Mouse (Mus musculus): ENCODE data around the gene Map6. TPM values are rescaled to one million over a fixed set of nuclear protein-coding genes. Genes with fewer than 3 reads are reported as not detected.

Map6 gene
- polyA plus RNA-seq, 1 experiment from 2014 or later = 2.1 TPM

DNA sequence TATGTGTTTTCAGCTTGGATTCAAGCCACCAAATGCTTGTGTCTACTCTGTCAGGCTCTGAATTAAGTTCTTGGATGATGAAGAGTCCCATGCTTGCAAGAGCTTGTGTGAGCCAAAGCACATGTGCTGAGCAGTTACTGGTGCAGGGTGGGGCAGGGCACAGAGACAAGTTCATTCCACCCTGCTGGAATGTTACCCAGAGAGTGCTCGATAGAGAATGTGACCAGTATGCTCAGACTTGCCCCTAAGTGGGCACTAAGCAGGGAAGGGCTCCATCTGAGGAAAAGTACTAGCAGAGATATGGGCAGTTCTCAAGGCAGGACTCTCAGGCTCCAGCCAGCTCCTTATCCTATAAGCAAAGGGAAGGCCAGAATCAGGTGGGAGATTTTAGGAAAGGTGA, 9.4 kb downstream of the Map6 start:
- no peak for ATAC-seq (ENCODE audit: insufficient number of reproducible peaks, insufficient read depth, low FRiP score, low read depth)
- H3K27me3 ChIP-seq (ENCODE audit: control insufficient read depth, insufficient read depth, low read length) = no peaks in the 10 kb centered on the region
- no peak overlapping the region for H3K4me2 ChIP-seq (ENCODE audit: low read length)
- no peaks in the 10 kb centered on the region for H3K36me3 ChIP-seq (ENCODE audit: control insufficient read depth, insufficient read depth, low read length)
- H3K4me3 ChIP-seq (ENCODE audit: control insufficient read depth in 1 of 2, insufficient read depth in 1 of 2, low read depth in 1 of 2, low read length in 2 of 2) = no peak overlapping the region
- no peak overlapping the region for H3K27ac ChIP-seq (replicated peaks in 1 of 2; ENCODE audit: control insufficient read depth in 1 of 2, insufficient read depth in 1 of 2, low read depth in 2 of 2, low read length in 2 of 2)
- no peaks in the 10 kb centered on the region for H3K9me3 ChIP-seq (ENCODE audit: control insufficient read depth, low read length)
- WGBS = 38% methylated on average over 1 of the region's 1 CpGs
- peaks cover 2% of the 10 kb centered on the region in 2 experiments; a peak in 1 of 4 replicates for H3K4me1 ChIP-seq (ENCODE audit: control insufficient read depth in 2 of 2, insufficient read depth in 2 of 2, low read length in 2 of 2)
- no peak overlapping the region for H3K9ac ChIP-seq (ENCODE audit: low read length)

DNA sequence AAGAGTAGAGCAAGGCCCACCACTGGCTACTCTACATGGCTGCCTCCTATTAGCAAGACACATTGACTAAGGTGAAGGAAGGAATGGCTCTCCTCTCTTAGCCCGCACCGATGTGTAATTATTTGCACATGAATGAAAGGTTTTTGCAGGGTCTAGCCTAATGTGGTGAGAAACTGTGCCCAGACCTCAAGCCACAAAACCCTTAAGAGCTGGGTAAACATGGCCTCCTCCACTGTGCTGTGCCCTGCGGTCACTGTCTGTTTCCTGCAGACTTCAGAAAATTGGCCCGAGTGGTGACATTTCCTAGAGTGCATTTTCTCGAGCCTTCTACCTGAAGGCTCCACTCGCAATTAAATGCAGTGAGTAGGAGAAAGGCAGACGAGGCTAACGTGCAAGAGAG, 11.1 kb downstream of the Map6 start:
- no peak for ATAC-seq (ENCODE audit: insufficient number of reproducible peaks, insufficient read depth, low FRiP score, low read depth)
- H3K36me3 ChIP-seq (ENCODE audit: control insufficient read depth, insufficient read depth, low read length) = no peaks in the 10 kb centered on the region
- no peaks in the 10 kb centered on the region for H3K27me3 ChIP-seq (ENCODE audit: control insufficient read depth, insufficient read depth, low read length)
- H3K4me3 ChIP-seq (ENCODE audit: control insufficient read depth in 1 of 2, insufficient read depth in 1 of 2, low read depth in 1 of 2, low read length in 2 of 2) = no peak overlapping the region
- H3K9me3 ChIP-seq (ENCODE audit: control insufficient read depth, low read length) = no peaks in the 10 kb centered on the region
- H3K4me1 ChIP-seq (ENCODE audit: control insufficient read depth in 2 of 2, insufficient read depth in 2 of 2, low read length in 2 of 2) = no peaks in the 10 kb centered on the region; a peak in 1 of 4 replicates
- no peak overlapping the region for H3K4me2 ChIP-seq (ENCODE audit: low read length)
- WGBS = 84% methylated on average over 8 of the region's 8 CpGs
- H3K27ac ChIP-seq (replicated peaks in 1 of 2; ENCODE audit: control insufficient read depth in 1 of 2, insufficient read depth in 1 of 2, low read depth in 2 of 2, low read length in 2 of 2) = no peak overlapping the region
- no peak overlapping the region for H3K9ac ChIP-seq (ENCODE audit: low read length)

DNA sequence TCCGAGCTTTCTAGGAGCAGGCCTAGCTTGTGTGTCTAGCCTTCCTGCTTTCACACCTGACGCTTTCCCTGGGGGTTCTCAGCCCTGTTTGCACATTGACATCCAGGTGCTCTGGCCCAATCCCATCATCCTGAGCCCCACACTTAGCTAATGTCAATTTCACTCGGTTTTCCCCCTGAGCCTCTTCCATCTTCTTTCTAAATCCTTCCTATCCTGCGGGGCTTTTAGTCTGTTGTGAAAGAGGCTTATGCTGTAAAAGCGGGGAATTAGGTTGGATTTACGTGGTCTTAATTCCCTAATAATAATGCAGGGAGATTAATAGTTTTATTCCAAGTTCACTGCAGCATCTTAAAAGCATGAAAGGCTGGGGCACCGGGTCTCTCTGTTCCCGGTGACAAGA, 12.3 kb downstream of the Map6 start:
- no peak overlapping the region for H3K4me2 ChIP-seq (ENCODE audit: low read length)
- no peaks in the 10 kb centered on the region for H3K9me3 ChIP-seq (ENCODE audit: control insufficient read depth, low read length)
- peaks cover 0 to 2% of the 10 kb centered on the region in 2 experiments; a peak in 2 of 4 replicates for H3K4me1 ChIP-seq (ENCODE audit: control insufficient read depth in 2 of 2, insufficient read depth in 2 of 2, low read length in 2 of 2)
- WGBS = 79% methylated on average over 8 of the region's 8 CpGs
- no peaks in the 10 kb centered on the region for H3K36me3 ChIP-seq (ENCODE audit: control insufficient read depth, insufficient read depth, low read length)
- H3K27me3 ChIP-seq (ENCODE audit: control insufficient read depth, insufficient read depth, low read length) = no peaks in the 10 kb centered on the region
- no peak overlapping the region for H3K9ac ChIP-seq (ENCODE audit: low read length)
- no peak for ATAC-seq (ENCODE audit: insufficient number of reproducible peaks, insufficient read depth, low FRiP score, low read depth)
- no peak overlapping the region for H3K4me3 ChIP-seq (ENCODE audit: control insufficient read depth in 1 of 2, insufficient read depth in 1 of 2, low read depth in 1 of 2, low read length in 2 of 2)
- H3K27ac ChIP-seq (replicated peaks in 1 of 2; ENCODE audit: control insufficient read depth in 1 of 2, insufficient read depth in 1 of 2, low read depth in 2 of 2, low read length in 2 of 2) = no peak overlapping the region

DNA sequence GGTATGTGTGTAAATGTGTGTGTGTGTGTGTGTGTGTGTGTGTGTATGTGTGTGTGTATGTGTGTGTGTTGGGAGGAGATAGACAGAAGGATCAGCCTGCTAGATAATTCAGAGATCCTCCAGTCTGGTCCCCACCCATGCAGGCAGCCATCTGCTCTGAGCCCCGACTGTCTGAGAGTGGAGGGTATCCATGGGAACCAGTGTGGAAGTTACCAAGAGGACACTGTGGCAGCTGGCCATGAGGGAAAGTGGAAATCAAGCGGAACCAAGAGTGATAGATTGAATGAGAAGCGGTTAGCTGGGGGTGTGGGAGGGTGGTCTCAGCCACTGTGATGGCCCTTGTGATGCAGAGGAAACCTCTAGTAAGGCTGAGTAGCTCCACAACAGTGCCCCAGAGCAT, 20.0 kb downstream of the Map6 start:
- no peak overlapping the region for H3K4me3 ChIP-seq (ENCODE audit: control insufficient read depth in 1 of 2, insufficient read depth in 1 of 2, low read depth in 1 of 2, low read length in 2 of 2)
- H3K36me3 ChIP-seq (ENCODE audit: control insufficient read depth, insufficient read depth, low read length) = no peaks in the 10 kb centered on the region
- H3K9me3 ChIP-seq (ENCODE audit: control insufficient read depth, low read length) = no peaks in the 10 kb centered on the region
- no peaks in the 10 kb centered on the region for H3K27me3 ChIP-seq (ENCODE audit: control insufficient read depth, insufficient read depth, low read length)
- H3K9ac ChIP-seq (ENCODE audit: low read length) = no peak overlapping the region
- 85% methylated on average over 3 of the region's 3 CpGs for WGBS
- no peak overlapping the region for H3K27ac ChIP-seq (replicated peaks in 1 of 2; ENCODE audit: control insufficient read depth in 1 of 2, insufficient read depth in 1 of 2, low read depth in 2 of 2, low read length in 2 of 2)
- peaks cover 12 to 26% of the 10 kb centered on the region in 2 experiments for H3K4me1 ChIP-seq (ENCODE audit: control insufficient read depth in 2 of 2, insufficient read depth in 2 of 2, low read length in 2 of 2)
- no peak overlapping the region for H3K4me2 ChIP-seq (ENCODE audit: low read length)
- ATAC-seq (ENCODE audit: insufficient number of reproducible peaks, insufficient read depth, low FRiP score, low read depth) = no peak

DNA sequence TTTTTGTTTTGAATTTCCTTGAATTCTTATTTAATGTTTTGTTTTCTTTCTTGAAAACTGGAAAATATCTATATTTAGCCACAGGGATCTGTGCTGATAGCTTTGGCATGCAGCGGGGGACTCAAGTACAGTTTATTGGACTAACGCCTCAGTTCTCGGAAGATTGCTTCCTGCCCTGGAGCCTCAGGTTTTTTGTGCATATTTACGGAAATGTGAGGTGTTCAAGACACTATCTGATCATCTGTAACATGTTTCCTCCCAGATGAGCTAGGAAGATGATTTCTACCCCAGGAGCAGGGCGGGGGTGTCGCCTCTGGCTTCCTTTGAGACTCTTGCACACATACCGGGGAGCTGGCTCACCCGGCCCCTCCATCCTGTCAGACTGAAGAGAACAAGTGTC, 22.8 kb downstream of the Map6 start:
- no peaks in the 10 kb centered on the region for H3K9me3 ChIP-seq (ENCODE audit: control insufficient read depth, low read length)
- peaks cover 14 to 27% of the 10 kb centered on the region in 2 experiments for H3K4me1 ChIP-seq (ENCODE audit: control insufficient read depth in 2 of 2, insufficient read depth in 2 of 2, low read length in 2 of 2)
- 22% methylated on average over 8 of the region's 8 CpGs for WGBS
- H3K4me2 ChIP-seq (ENCODE audit: low read length) = peak overlapping the region; percentile 45
- peak overlapping the region; percentile 34; the same call in 1 of the 2 replicates for H3K9ac ChIP-seq (ENCODE audit: low read length)
- no peaks in the 10 kb centered on the region for H3K36me3 ChIP-seq (ENCODE audit: control insufficient read depth, insufficient read depth, low read length)
- H3K4me3 ChIP-seq (ENCODE audit: control insufficient read depth in 1 of 2, insufficient read depth in 1 of 2, low read depth in 1 of 2, low read length in 2 of 2) = no peak overlapping the region
- no peak overlapping the region for H3K27ac ChIP-seq (replicated peaks in 1 of 2; ENCODE audit: control insufficient read depth in 1 of 2, insufficient read depth in 1 of 2, low read depth in 2 of 2, low read length in 2 of 2)
- no peak for ATAC-seq (ENCODE audit: insufficient number of reproducible peaks, insufficient read depth, low FRiP score, low read depth)
- no peaks in the 10 kb centered on the region for H3K27me3 ChIP-seq (ENCODE audit: control insufficient read depth, insufficient read depth, low read length)

DNA sequence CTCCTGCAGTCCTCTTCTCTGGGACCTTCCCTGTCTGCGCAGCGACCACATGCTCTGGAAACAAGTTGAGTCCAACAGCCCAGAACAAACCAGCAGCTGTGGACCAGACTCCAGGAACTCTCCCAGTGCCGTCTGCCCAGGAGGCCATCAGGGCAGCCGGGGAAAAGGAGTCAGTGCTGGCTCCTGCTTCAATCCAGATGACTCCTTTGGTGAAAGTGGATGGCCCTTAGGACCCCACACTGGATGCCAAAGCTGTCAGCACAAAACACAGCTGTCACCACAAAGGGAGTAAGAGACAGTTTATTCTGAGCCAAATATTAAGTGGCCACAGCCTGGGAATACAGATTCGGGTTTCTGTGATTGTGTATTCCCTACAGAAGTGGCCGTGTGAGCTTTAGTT, 23.7 kb downstream of the Map6 start:
- Histone ChIP-seq H3K4me3 (ENCODE audit: control insufficient read depth in 1 of 2, insufficient read depth in 1 of 2, low read depth in 1 of 2, low read length in 2 of 2) (no peak overlapping the region), H3K4me2 (ENCODE audit: low read length) (no peak overlapping the region), H3K9ac (ENCODE audit: low read length) (0 out of 2 replicates have a peak overlapping the region, but pooled peaks have one; percentile 5), H3K9me3 (ENCODE audit: control insufficient read depth, low read length) (no peaks in the 10 kb centered on the region), H3K27me3 (ENCODE audit: control insufficient read depth, insufficient read depth, low read length) (no peaks in the 10 kb centered on the region), H3K27ac (replicated peaks in 1 of 2; ENCODE audit: control insufficient read depth in 1 of 2, insufficient read depth in 1 of 2, low read depth in 2 of 2, low read length in 2 of 2) (no peak overlapping the region), H3K36me3 (ENCODE audit: control insufficient read depth, insufficient read depth, low read length) (no peaks in the 10 kb centered on the region), H3K4me1 (ENCODE audit: control insufficient read depth in 2 of 2, insufficient read depth in 2 of 2, low read length in 2 of 2) (peaks cover 16 to 31% of the 10 kb centered on the region in 2 experiments)
- no peak for ATAC-seq (ENCODE audit: insufficient number of reproducible peaks, insufficient read depth, low FRiP score, low read depth)
- 49% methylated on average over 6 of the region's 6 CpGs for WGBS

DNA sequence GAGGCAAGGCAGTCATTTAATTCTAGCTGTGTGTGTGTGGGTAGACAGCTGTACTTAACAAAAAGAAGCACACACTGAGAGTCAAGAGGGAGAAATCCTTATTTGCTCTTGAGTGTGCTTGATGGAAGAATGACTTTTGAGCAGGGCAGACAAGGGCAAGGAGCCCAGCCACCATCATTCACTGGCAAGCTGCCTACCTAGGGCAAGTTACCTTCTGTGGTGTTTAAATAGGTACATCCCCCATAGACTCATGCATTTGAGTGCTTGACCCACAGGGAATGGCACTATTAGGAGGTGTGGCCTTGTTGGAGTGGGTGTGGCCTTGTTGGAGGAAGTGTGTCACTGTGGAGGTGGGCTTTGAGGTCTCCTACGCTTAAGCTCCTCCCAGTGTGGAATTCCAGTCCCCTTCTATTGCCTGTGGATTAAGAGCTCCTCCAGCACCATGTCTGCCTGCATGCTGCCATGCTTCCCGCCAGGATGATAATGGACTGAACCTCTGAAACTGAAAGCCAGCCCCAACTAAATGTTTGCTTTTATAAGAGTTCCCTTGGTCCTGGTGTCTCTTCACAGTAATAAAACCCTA, 27.0 kb downstream of the Map6 start:
- Histone ChIP-seq H3K9me3 (ENCODE audit: control insufficient read depth, low read length) (no peaks in the 10 kb centered on the region), H3K4me1 (ENCODE audit: control insufficient read depth in 2 of 2, insufficient read depth in 2 of 2, low read length in 2 of 2) (peaks cover 16 to 29% of the 10 kb centered on the region in 2 experiments), H3K4me2 (ENCODE audit: low read length) (no peak overlapping the region), H3K27ac (replicated peaks in 1 of 2; ENCODE audit: control insufficient read depth in 1 of 2, insufficient read depth in 1 of 2, low read depth in 2 of 2, low read length in 2 of 2) (no peak overlapping the region), H3K4me3 (ENCODE audit: control insufficient read depth in 1 of 2, insufficient read depth in 1 of 2, low read depth in 1 of 2, low read length in 2 of 2) (no peak overlapping the region), H3K27me3 (ENCODE audit: control insufficient read depth, insufficient read depth, low read length) (no peaks in the 10 kb centered on the region), H3K36me3 (ENCODE audit: control insufficient read depth, insufficient read depth, low read length) (no peaks in the 10 kb centered on the region), H3K9ac (ENCODE audit: low read length) (no peak overlapping the region)
- no peak for ATAC-seq (ENCODE audit: insufficient number of reproducible peaks, insufficient read depth, low FRiP score, low read depth)
- 84% methylated on average over 2 of the region's 2 CpGs for WGBS

DNA sequence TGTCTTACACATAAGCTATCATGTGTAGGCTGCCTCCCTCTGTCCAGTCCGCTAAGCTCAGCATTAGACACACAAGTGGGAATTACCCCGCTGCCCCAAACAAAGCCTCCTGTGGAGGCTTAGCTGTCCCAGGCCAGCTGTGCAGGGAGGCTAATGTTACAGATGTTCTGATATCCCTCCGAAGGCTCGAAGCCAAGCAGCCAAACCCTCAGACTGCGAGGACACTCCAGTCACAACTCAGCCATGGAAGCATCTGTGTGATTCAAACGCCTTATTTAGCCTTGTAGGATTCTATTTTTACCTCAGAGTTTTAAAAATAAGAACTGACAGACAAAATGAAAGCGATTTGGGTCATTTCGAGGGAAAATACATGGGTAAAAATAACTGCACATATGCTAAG, 27.9 kb downstream of the Map6 start:
- Histone ChIP-seq H3K27me3 (ENCODE audit: control insufficient read depth, insufficient read depth, low read length) (no peaks in the 10 kb centered on the region), H3K9me3 (ENCODE audit: control insufficient read depth, low read length) (no peaks in the 10 kb centered on the region), H3K4me1 (ENCODE audit: control insufficient read depth in 2 of 2, insufficient read depth in 2 of 2, low read length in 2 of 2) (peaks cover 12 to 22% of the 10 kb centered on the region in 2 experiments), H3K4me3 (ENCODE audit: control insufficient read depth in 1 of 2, insufficient read depth in 1 of 2, low read depth in 1 of 2, low read length in 2 of 2) (no peak overlapping the region), H3K4me2 (ENCODE audit: low read length) (no peak overlapping the region), H3K9ac (ENCODE audit: low read length) (no peak overlapping the region; the same call in 1 of the 2 replicates), H3K36me3 (ENCODE audit: control insufficient read depth, insufficient read depth, low read length) (no peaks in the 10 kb centered on the region), H3K27ac (replicated peaks in 1 of 2; ENCODE audit: control insufficient read depth in 1 of 2, insufficient read depth in 1 of 2, low read depth in 2 of 2, low read length in 2 of 2) (0 out of 4 replicates have a peak overlapping the region, but pooled peaks of 1 of the 2 experiments have one; percentile 2)
- no peak for ATAC-seq (ENCODE audit: insufficient number of reproducible peaks, insufficient read depth, low FRiP score, low read depth)
- 51% methylated on average over 8 of the region's 8 CpGs for WGBS

Data from heart, embryonic 14.5 days (tissue).